Mouse (Mus musculus) liver, adult 2 months (tissue): ENCODE measurements around the gene Inf2.

Experiments
- CTCF ChIP-seq: fragments of 200-500 bp; IDR thresholded peaks from 2 replicates; pipeline ENCODE4 v1.5.1; 2011; ENCODE audit warnings: low read depth, low read length, control low read depth
- POLR2A ChIP-seq: fragments of 200-500 bp; IDR thresholded peaks from 2 replicates; pipeline ENCODE4 v1.6.1; 2011; ENCODE audit warnings: low read length, control low read depth; ENCODE audit not compliant: insufficient read depth; ENCODE audit errors: extremely low read depth

- TF ChIP-seq CTCF, result no peak
- no peak for TF ChIP-seq POLR2A
Measured at GRCm38 (mm10) chr12:112595626-112596025, 7.0 kb downstream of the Inf2 start.
